Mouse (Mus musculus) kidney, adult 2 months (tissue): Measurements from ENCODE around the gene Bcl2l2. TPM values are rescaled to one million over a fixed set of nuclear protein-coding genes. Genes with fewer than 3 reads are reported as not detected.

Experiments
- DNase-seq: peaks from one replicate; pipeline ENCODE4 v3.0.0; 2021
- H3K27ac ChIP-seq: fragments of 200-500 bp; 2 replicates; pipeline ENCODE4 v1.5.1; 2012; ENCODE audit warnings: low read depth, low read length, control low read depth, inconsistent platforms; ENCODE audit not compliant: insufficient read depth
- H3K27me3 ChIP-seq: fragments of 200-500 bp; replicated peaks from 2 replicates; pipeline ENCODE4 v1.6.1; 2012; ENCODE audit warnings: mild to moderate bottlenecking, moderate library complexity, low read length, inconsistent platforms; ENCODE audit not compliant: control insufficient read depth, insufficient read depth
- H3K36me3 ChIP-seq: fragments of 200-500 bp; 2 replicates; pipeline ENCODE4 v1.6.1; 2012; ENCODE audit warnings: mild to moderate bottlenecking, moderate library complexity, low read length, inconsistent platforms; ENCODE audit not compliant: control insufficient read depth, insufficient read depth
- H3K4me1 ChIP-seq: fragments of 200-500 bp; 2 replicates; pipeline ENCODE4 v1.6.1; 2011; ENCODE audit warnings: low read length; ENCODE audit not compliant: control insufficient read depth, insufficient read depth
- H3K4me3 ChIP-seq: fragments of 200-500 bp; 2 replicates; pipeline ENCODE4 v1.5.1; 2011; ENCODE audit warnings: mild to moderate bottlenecking, low read depth, low read length, control low read depth; ENCODE audit not compliant: insufficient read depth
- CTCF ChIP-seq: fragments of 200-500 bp; conservative IDR thresholded peaks from 2 replicates; pipeline ENCODE4 v1.5.1; 2011; ENCODE audit warnings: low read depth, mild to moderate bottlenecking, control low read depth, low read length, moderate library complexity, mixed read lengths; ENCODE audit not compliant: insufficient read depth, insufficient read length
- POLR2A ChIP-seq: fragments of 200-500 bp; IDR thresholded peaks from one replicate; pipeline ENCODE4 v1.6.1; 2011; ENCODE audit warnings: low read depth, low read length, control low read depth
- WGBS: fragments of 180-500 bp; shearing (Covaris S2); methylation state at CpG from one replicate; pipeline ENCODE4 v1.1.7; 2018; 5-methylcytosine and 5-hydroxymethylcytosine counted together
- polyA plus RNA-seq: library from polyadenylated mRNA; depleted of rRNA; stranded (reverse); fragments of >200 nt; gene quantifications from 2 replicates; pipeline ENCODE4 v1.2.3, GENCODE M21; 2012; rRNA removed

The Bcl2l2 gene
- polyA plus RNA-seq, 1 experiment = 47.1 TPM

- Histone ChIP-seq H3K36me3 (no peaks in the 10 kb centered on the region), H3K27ac (no peak overlapping the region), H3K4me1 (no peaks in the 10 kb centered on the region), H3K27me3 (0 out of 2 replicates have a peak, but pooled peaks cover 1% of the 10 kb centered on the region), H3K4me3 (no peak overlapping the region)
- no peak for DNase-seq
- no peak for TF ChIP-seq POLR2A
- TF ChIP-seq CTCF = no peak
- WGBS = 64% methylated on average over 7 of the region's 7 CpGs
Observed at GRCm38 (mm10) chr14:54927296-54927695, 44.1 kb downstream of the Bcl2l2 start.

- DNase-seq = no peak
- Histone ChIP-seq H3K4me1 (no peaks in the 10 kb centered on the region), H3K4me3 (no peak overlapping the region), H3K36me3 (no peaks in the 10 kb centered on the region), H3K27me3 (0 out of 2 replicates have a peak, but pooled peaks cover 1% of the 10 kb centered on the region), H3K27ac (no peak overlapping the region)
- 66% methylated on average over 5 of the region's 5 CpGs for WGBS
- TF ChIP-seq CTCF (no peak), POLR2A (no peak)
Observed at GRCm38 (mm10) chr14:54929801-54930200, 46.6 kb downstream of the Bcl2l2 start.

DNA sequence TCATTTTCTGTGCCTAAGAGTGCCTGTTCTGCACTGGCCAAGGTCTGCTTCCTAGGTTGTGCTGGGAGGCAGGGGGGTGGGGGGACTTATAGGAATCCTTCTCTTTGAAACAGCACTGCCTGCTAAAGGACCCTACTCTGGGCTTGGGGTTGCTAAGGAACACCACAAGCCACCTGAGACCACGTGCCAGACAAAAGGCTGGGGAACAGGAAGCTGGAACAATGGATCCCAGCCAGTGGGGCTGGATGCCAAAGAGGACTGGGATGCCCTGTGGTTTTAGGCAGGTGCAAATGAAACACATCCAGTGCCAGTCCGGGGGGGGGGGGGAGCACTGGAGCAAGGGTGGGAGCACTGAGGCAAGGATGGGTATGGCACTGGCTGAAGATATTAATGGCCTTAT is 47.3 kb downstream of the Bcl2l2 start:
- DNase-seq = peak; percentile 14
- H3K27ac ChIP-seq = no peak overlapping the region
- no peak for TF ChIP-seq CTCF
- TF ChIP-seq POLR2A = no peak
- WGBS = 27% methylated on average over 2 of the region's 2 CpGs
- no peak overlapping the region for H3K4me3 ChIP-seq
- H3K4me1 ChIP-seq = no peaks in the 10 kb centered on the region
- H3K36me3 ChIP-seq = no peaks in the 10 kb centered on the region
- H3K27me3 ChIP-seq = 0 out of 2 replicates have a peak, but pooled peaks cover 1% of the 10 kb centered on the region

- 50% methylated on average over 6 of the region's 6 CpGs for WGBS
- TF ChIP-seq POLR2A = no peak
- no peak for TF ChIP-seq CTCF
- no peak for DNase-seq
- H3K27me3 ChIP-seq = no peaks in the 10 kb centered on the region
- H3K27ac ChIP-seq = no peak within 1 kb of the TSS
- H3K4me3 ChIP-seq = no peak within 1 kb of the TSS
- H3K36me3 ChIP-seq = no peaks in the 10 kb centered on the region
- no peaks in the 10 kb centered on the region for H3K4me1 ChIP-seq
Observed at GRCm38 (mm10) chr14:54932645-54933150, 49.5 kb downstream of the Bcl2l2 start, which contains the start of gene Il25. Il25 (plus strand) TSS chr14:54932695.

DNA sequence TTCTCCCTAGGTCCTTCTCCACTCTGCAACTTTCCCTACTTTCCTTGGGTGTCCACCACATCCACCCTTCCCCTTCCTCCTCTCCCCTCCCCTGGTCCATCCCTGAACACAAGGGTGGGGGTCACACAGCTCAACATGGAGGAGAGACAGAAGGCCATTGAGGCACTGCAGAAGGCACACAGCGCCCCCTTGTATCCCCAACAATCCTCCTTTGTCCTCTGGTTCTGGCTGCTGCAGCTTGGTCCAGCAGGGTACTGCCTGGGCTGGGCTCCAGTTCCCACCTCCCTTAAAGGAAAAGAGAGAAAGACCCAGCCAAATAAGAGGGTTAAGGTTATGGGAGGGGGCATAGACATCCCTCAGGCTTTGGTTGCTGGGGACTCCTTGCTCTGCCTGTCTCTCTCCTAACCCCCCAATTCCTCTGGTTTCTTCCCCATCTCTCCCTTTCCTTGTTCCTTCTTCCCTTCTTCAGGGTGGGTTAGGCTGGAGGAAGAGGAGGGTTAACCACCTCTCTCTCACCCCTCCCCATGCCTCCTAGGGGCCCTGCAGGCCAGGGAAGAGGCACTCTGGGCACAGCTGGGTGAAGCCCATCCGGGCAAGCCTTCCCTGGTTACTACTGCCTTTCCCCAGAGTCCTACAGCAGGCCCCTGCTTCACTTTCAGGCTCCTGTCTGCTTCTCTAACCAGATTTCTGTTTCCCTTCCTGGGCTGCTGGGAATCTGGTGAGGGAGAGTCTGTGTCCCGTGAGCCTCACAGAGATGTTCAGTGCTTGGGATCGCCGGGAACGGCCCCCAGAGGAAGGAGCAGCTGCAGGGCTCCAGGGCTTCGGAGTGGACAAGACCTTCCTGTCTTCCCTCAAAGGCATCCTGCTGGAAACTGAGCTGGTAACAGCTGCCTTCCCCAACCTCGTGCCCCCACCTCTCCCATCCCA is 53.0 kb downstream of the Bcl2l2 start, which contains the start of gene Cmtm5:
Gene Cmtm5 (plus strand): TSS at position 358 of the 927 bp plus-strand sequence.
- no peak for DNase-seq
- no peaks in the 10 kb centered on the region for H3K27me3 ChIP-seq
- no peak within 1 kb of the TSS for H3K4me3 ChIP-seq
- H3K36me3 ChIP-seq = no peaks in the 10 kb centered on the region
- WGBS = 36% methylated on average over 8 of the region's 8 CpGs
- peaks cover 9% of the 10 kb centered on the region for H3K4me1 ChIP-seq
- no peak for TF ChIP-seq POLR2A
- H3K27ac ChIP-seq = no peak within 1 kb of the TSS

DNA sequence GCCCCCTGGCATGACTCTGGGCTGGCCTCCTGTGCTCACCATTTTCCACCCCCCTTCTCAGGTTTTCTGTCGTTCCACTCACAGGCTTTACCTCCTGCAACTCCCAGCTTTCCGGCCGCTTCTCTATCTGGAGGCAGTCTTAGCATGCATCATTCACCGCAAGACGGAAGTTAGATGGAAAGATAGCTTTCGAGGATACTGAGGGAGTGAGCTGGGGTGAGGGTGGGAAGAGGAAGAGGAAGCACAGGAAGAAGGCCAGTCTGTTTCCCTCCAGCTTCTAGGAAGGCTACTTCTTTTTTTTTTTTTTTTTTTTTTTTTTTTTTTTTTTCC is 53.6 kb downstream of the Bcl2l2 start:
- Histone ChIP-seq H3K36me3 (no peaks in the 10 kb centered on the region), H3K4me1 (peaks cover 13% of the 10 kb centered on the region), H3K27me3 (no peaks in the 10 kb centered on the region), H3K4me3 (no peak overlapping the region), H3K27ac (no peak overlapping the region)
- WGBS = 49% methylated on average over 6 of the region's 6 CpGs
- no peak for TF ChIP-seq POLR2A
- TF ChIP-seq CTCF = no peak
- no peak for DNase-seq

GRCm38 (mm10) chr14:54937361-54938182 is 54.4 kb downstream of the Bcl2l2 start:
- no peak overlapping the region for H3K27ac ChIP-seq
- no peaks in the 10 kb centered on the region for H3K36me3 ChIP-seq
- H3K27me3 ChIP-seq = no peaks in the 10 kb centered on the region
- DNase-seq = no peak
- WGBS = 87% methylated on average over 16 of the region's 16 CpGs
- no peak overlapping the region for H3K4me3 ChIP-seq
- TF ChIP-seq CTCF (no peak), POLR2A (no peak)
- peaks cover 13% of the 10 kb centered on the region for H3K4me1 ChIP-seq

Other genes with a start within 250 kb of the Bcl2l2 start
- not detected in 2 replicates for gene Gm17606, start 242.4 kb upstream of the Bcl2l2 start, polyA plus RNA-seq
- gene Cdh24, start 242.0 kb upstream of the Bcl2l2 start, polyA plus RNA-seq = 1.2 and 1.5 TPM in 2 replicates
- gene 1700123O20Rik, start 197.2 kb upstream of the Bcl2l2 start, polyA plus RNA-seq = 54.0 and 57.5 TPM in 2 replicates
- 79.2 and 79.4 TPM in 2 replicates for gene Acin1, start 196.4 kb upstream of the Bcl2l2 start, polyA plus RNA-seq
- gene Gm29776, start 184.5 kb upstream of the Bcl2l2 start, polyA plus RNA-seq = 0.16 and 0.20 TPM in 2 replicates
- 0.20 and 0.30 TPM in 2 replicates for gene Cebpe, start 171.2 kb upstream of the Bcl2l2 start, polyA plus RNA-seq
- gene Slc7a8, start 101.4 kb upstream of the Bcl2l2 start, polyA plus RNA-seq = 333 and 352 TPM in 2 replicates
- 7.4 and 7.6 TPM in 2 replicates for gene Rnf212b, start 69.2 kb upstream of the Bcl2l2 start, polyA plus RNA-seq
- gene Homez, start 12.4 kb upstream of the Bcl2l2 start, polyA plus RNA-seq = 9.2 and 9.6 TPM in 2 replicates
- 21.0 and 23.5 TPM in 2 replicates for gene Ppp1r3e, start 5.8 kb upstream of the Bcl2l2 start, polyA plus RNA-seq
- not detected in 2 replicates for gene Gm20521, start 64 bp downstream of the Bcl2l2 start, polyA plus RNA-seq
- gene Pabpn1, start 9.1 kb downstream of the Bcl2l2 start, polyA plus RNA-seq = 111 and 114 TPM in 2 replicates
- gene Slc22a17, start 29.8 kb downstream of the Bcl2l2 start, polyA plus RNA-seq = 63.9 and 85.8 TPM in 2 replicates
- gene Efs, start 42.7 kb downstream of the Bcl2l2 start, polyA plus RNA-seq = 1.8 and 2.8 TPM in 2 replicates
- not detected in 2 replicates for gene Il25, start 49.3 kb downstream of the Bcl2l2 start, polyA plus RNA-seq
- 0.59 and 0.79 TPM in 2 replicates for gene Cmtm5, start 52.9 kb downstream of the Bcl2l2 start, polyA plus RNA-seq
- gene Myh6, start 83.5 kb downstream of the Bcl2l2 start, polyA plus RNA-seq = 0.75 and 1.5 TPM in 2 replicates
- not detected in 2 replicates for gene Gm17428, start 93.6 kb downstream of the Bcl2l2 start, polyA plus RNA-seq
- gene Myh7, start 111.2 kb downstream of the Bcl2l2 start, polyA plus RNA-seq = 0.05 and 5.2 TPM in 2 replicates
- gene Ngdn, start 132.1 kb downstream of the Bcl2l2 start, polyA plus RNA-seq = 15.0 and 15.5 TPM in 2 replicates
- gene Zfhx2, start 208.9 kb downstream of the Bcl2l2 start, polyA plus RNA-seq = 2.1 TPM in 2 replicates
- gene Thtpa, start 211.4 kb downstream of the Bcl2l2 start, polyA plus RNA-seq = 12.1 and 13.8 TPM in 2 replicates
- gene Ap1g2, start 223.2 kb downstream of the Bcl2l2 start, polyA plus RNA-seq = 28.2 and 29.6 TPM in 2 replicates
- 0.19 and 0.25 TPM in 2 replicates for gene Jph4, start 233.6 kb downstream of the Bcl2l2 start, polyA plus RNA-seq